Mouse (Mus musculus) limb, embryonic 12.5 days (tissue): Measurements from ENCODE around the gene Col8a1. TPM values are rescaled to one million over a fixed set of nuclear protein-coding genes. Genes with fewer than 3 reads are reported as not detected.

ENCODE experiments used
- ATAC-seq: fragments of 200-750 bp; cut with Nextera tagmentation; 2 replicates; pipeline ENCODE4 v1.8.0; 2017; ENCODE audit warnings: low read depth, moderate TSS enrichment; ENCODE audit not compliant: insufficient number of reproducible peaks, insufficient read depth, low FRiP score, low TSS enrichment
- H3K27ac ChIP-seq: fragments of 300-500 bp; sonication (generic); 2 replicates; pipeline ENCODE4 v1.5.1; 2016; ENCODE audit warnings: mild to moderate bottlenecking, moderate library complexity
- H3K27me3 ChIP-seq: fragments of 300-500 bp; sonication (generic); 2 replicates; pipeline ENCODE4 v1.6.1; 2016; ENCODE audit warnings: mild to moderate bottlenecking, moderate library complexity
- H3K36me3 ChIP-seq: fragments of 300-500 bp; sonication (generic); 2 replicates; pipeline ENCODE4 v1.6.1; 2016; ENCODE audit warnings: mild to moderate bottlenecking, moderate library complexity
- H3K4me1 ChIP-seq: fragments of 300-500 bp; sonication (generic); replicated peaks from 2 replicates; pipeline ENCODE4 v1.6.1; 2016
- H3K4me2 ChIP-seq: fragments of 300-500 bp; sonication (generic); 2 replicates; pipeline ENCODE4 v1.6.1; 2016; ENCODE audit warnings: mild to moderate bottlenecking, moderate library complexity
- H3K4me3 ChIP-seq: fragments of 300-500 bp; sonication (generic); replicated peaks from 2 replicates; pipeline ENCODE4 v1.5.1; 2016; ENCODE audit warnings: mild to moderate bottlenecking
- H3K9ac ChIP-seq: fragments of 300-500 bp; sonication (generic); replicated peaks from 2 replicates; pipeline ENCODE4 v1.6.1; 2016; ENCODE audit warnings: mild to moderate bottlenecking, moderate library complexity
- H3K9me3 ChIP-seq: fragments of 300-500 bp; sonication (generic); 2 replicates; pipeline ENCODE4 v1.6.1; 2016; ENCODE audit warnings: mild to moderate bottlenecking, moderate library complexity
- WGBS: fragments of 180-500 bp; shearing (Covaris S2); methylation state at CpG from one replicate; pipeline ENCODE4 v1.1.7; 2016; 5-methylcytosine and 5-hydroxymethylcytosine counted together
- polyA plus RNA-seq: library from polyadenylated mRNA; unstranded; fragments of >200 nt; fragmentation: Nextera tagmentation; extraction: Ambion mirVana; gene quantifications from 2 replicates; pipeline ENCODE4 v1.2.1, GENCODE M21; 2016

The Col8a1 gene
- polyA plus RNA-seq, 1 experiment from 2014 or later, result 8.3 TPM

- H3K9ac ChIP-seq, result no peak overlapping the region
- H3K9me3 ChIP-seq, result no peaks in the 10 kb centered on the region
- H3K4me2 ChIP-seq, result no peak overlapping the region
- H3K4me1 ChIP-seq, result peaks cover 18% of the 10 kb centered on the region
- 62% methylated on average over 2 of the region's 2 CpGs for WGBS
- no peaks in the 10 kb centered on the region for H3K36me3 ChIP-seq
- ATAC-seq, result no peak
- H3K4me3 ChIP-seq, result no peak overlapping the region
- H3K27me3 ChIP-seq, result no peaks in the 10 kb centered on the region
- H3K27ac ChIP-seq, result no peak overlapping the region
These were observed 82.3 kb downstream of the Col8a1 start for GRCm38 (mm10) chr16:57672251-57672650.

DNA sequence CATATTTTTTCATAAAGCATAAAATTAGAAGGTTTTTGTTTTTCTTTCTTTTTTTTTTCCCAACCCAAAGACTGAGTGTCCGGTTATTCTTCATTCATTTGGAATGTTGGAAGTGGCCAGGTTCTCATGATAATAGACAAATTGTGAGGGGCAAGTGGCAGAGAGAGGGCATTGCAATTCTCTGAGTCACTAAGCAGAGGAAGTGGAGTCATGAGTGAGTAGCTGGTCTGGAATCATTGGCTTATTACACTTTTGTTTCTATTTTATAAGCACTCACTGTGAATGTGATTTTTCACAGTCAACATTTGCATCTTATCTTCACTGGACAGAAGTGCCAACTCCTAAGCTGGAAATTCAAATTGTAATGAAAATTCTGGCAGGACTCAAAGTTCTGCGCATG, 82.9 kb downstream of the Col8a1 start:
- WGBS, result 90% methylated on average over 2 of the region's 2 CpGs
- H3K4me3 ChIP-seq, result no peak overlapping the region
- no peak overlapping the region for H3K27ac ChIP-seq
- H3K27me3 ChIP-seq, result no peaks in the 10 kb centered on the region
- no peak for ATAC-seq
- H3K9me3 ChIP-seq, result no peaks in the 10 kb centered on the region
- H3K4me1 ChIP-seq, result peaks cover 13% of the 10 kb centered on the region
- no peak overlapping the region for H3K4me2 ChIP-seq
- no peak overlapping the region for H3K9ac ChIP-seq
- H3K36me3 ChIP-seq, result no peaks in the 10 kb centered on the region

GRCm38 (mm10) chr16:57669348-57669747, 85.2 kb downstream of the Col8a1 start:
- Histone ChIP-seq H3K4me2 (no peak overlapping the region), H3K36me3 (no peaks in the 10 kb centered on the region), H3K27me3 (no peaks in the 10 kb centered on the region), H3K9ac (no peak overlapping the region), H3K4me1 (peaks cover 7% of the 10 kb centered on the region; the same call in 1 of the 2 replicates), H3K27ac (no peak overlapping the region), H3K9me3 (no peaks in the 10 kb centered on the region), H3K4me3 (no peak overlapping the region)
- no peak for ATAC-seq
- 13% methylated on average over 3 of the region's 3 CpGs for WGBS

- no peaks in the 10 kb centered on the region for H3K36me3 ChIP-seq
- H3K4me1 ChIP-seq, result 0 out of 2 replicates have a peak, but pooled peaks cover 3% of the 10 kb centered on the region
- H3K4me2 ChIP-seq, result no peak overlapping the region
- ATAC-seq, result no peak
- H3K9me3 ChIP-seq, result no peaks in the 10 kb centered on the region
- no peak overlapping the region for H3K4me3 ChIP-seq
- H3K27ac ChIP-seq, result no peak overlapping the region
- H3K9ac ChIP-seq, result no peak overlapping the region
- no peaks in the 10 kb centered on the region for H3K27me3 ChIP-seq
- 47% methylated on average over 3 of the region's 3 CpGs for WGBS
These were observed 91.9 kb downstream of the Col8a1 start for GRCm38 (mm10) chr16:57662661-57663060.

DNA sequence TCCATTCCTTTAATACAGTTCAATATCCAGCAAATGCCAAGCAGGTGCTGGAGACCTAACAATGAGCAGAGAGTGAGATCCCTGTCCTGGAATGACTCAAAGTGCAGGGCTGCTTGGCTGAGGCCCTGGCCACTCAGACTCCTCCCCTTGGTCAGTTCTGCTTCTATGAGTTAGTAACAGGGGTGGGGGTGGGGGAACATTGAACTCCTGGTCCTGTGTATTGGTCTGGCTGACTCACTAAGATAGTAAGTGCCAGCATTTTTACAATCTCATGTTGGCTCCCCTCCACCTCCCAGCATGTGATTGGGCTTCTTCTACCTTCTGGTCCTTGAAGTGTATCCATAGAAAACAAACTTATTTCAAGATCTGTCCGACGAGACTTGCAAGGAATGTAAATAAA, 104.6 kb downstream of the Col8a1 start:
- no peaks in the 10 kb centered on the region for H3K36me3 ChIP-seq
- H3K4me3 ChIP-seq, result no peak overlapping the region
- peaks cover 12% of the 10 kb centered on the region for H3K4me1 ChIP-seq
- WGBS, result 79% methylated on average over 2 of the region's 2 CpGs
- no peak overlapping the region for H3K4me2 ChIP-seq
- no peak overlapping the region for H3K27ac ChIP-seq
- no peak overlapping the region for H3K9ac ChIP-seq
- no peaks in the 10 kb centered on the region for H3K27me3 ChIP-seq
- H3K9me3 ChIP-seq, result no peaks in the 10 kb centered on the region
- no peak for ATAC-seq

GRCm38 (mm10) chr16:57641346-57641885, 113.1 kb downstream of the Col8a1 start:
- no peak overlapping the region for H3K9ac ChIP-seq

DNA sequence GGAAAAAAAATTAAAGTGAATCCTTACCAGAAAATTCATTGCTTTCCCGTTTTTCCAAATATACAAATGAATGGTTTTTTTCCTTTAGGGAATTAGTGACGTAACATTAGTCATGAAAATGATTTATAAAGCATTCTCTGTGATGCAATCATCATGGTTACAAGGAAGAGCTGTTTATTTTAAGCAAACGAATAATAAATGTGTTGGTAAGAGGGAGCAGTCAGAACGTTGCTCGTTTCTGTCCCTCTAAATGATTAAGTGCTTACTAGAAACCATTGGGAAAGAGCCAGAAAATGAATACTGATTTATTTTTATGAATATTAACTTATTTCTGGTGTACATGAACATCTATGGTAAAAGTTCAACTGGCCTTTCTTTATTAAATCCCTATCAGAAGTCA, 119.8 kb downstream of the Col8a1 start:
- no peak overlapping the region for H3K4me3 ChIP-seq
- no peaks in the 10 kb centered on the region for H3K36me3 ChIP-seq
- no peak overlapping the region for H3K27ac ChIP-seq
- H3K27me3 ChIP-seq, result no peaks in the 10 kb centered on the region
- H3K4me2 ChIP-seq, result no peak overlapping the region
- no peak for ATAC-seq
- 61% methylated on average over 5 of the region's 5 CpGs for WGBS
- H3K9ac ChIP-seq, result no peak overlapping the region
- no peaks in the 10 kb centered on the region for H3K9me3 ChIP-seq
- H3K4me1 ChIP-seq, result no peaks in the 10 kb centered on the region

More at GRCm38 (mm10) chr16:57641346-57641885, 113.1 kb downstream of the Col8a1 start:
- no peaks in the 10 kb centered on the region for H3K36me3 ChIP-seq
- H3K27ac ChIP-seq, result no peak overlapping the region
- no peaks in the 10 kb centered on the region for H3K4me1 ChIP-seq
- H3K27me3 ChIP-seq, result no peaks in the 10 kb centered on the region
- WGBS, result 64% methylated on average over 10 of the region's 10 CpGs
- no peak for ATAC-seq
- H3K4me2 ChIP-seq, result no peak overlapping the region
- H3K4me3 ChIP-seq, result no peak overlapping the region
- H3K9me3 ChIP-seq, result no peaks in the 10 kb centered on the region

DNA sequence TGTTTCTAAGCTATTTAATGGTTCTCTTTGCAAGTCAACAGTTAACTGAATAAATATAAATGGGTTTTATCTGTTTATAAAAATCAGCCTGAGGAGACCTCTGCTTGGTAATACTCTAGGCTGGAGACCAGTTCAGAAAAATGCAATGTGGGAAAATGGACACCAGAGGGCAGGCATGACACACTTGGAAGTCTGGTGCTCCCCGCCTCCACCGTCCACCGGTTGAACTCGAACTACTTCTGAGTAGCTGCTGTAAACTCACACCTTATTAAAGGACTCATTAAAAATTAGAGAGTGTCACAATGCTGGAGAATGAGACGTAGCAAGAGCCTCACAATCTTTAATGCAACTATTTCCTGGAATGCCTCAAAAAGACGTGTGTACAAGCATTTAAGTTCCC, 120.3 kb downstream of the Col8a1 start:
- no peak overlapping the region for H3K4me2 ChIP-seq
- no peaks in the 10 kb centered on the region for H3K9me3 ChIP-seq
- no peaks in the 10 kb centered on the region for H3K36me3 ChIP-seq
- no peak overlapping the region for H3K4me3 ChIP-seq
- H3K27me3 ChIP-seq, result no peaks in the 10 kb centered on the region
- no peak overlapping the region for H3K9ac ChIP-seq
- 6% methylated on average over 6 of the region's 6 CpGs for WGBS
- H3K27ac ChIP-seq, result no peak overlapping the region
- no peaks in the 10 kb centered on the region for H3K4me1 ChIP-seq
- peak; percentile 56; the same call in 1 of the 2 replicates for ATAC-seq

DNA sequence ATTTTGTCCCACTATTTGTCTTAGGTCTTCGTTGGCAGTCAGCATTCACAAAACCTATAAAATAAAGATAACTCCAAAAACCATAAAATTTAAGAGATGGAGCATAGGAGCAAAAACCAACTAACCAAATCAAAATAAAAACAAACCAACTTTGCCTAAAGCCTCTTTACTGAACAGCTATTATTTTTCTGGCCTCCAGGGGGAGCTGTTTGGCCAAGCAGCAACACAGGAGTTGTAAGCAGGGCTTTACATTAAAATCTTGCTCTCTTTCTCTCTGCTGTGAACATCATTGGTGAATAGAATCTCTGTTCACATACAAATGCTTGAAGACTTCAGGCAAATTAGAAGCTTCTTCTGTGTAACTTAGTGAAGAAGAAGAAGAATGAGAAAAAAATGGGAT, 142.8 kb downstream of the Col8a1 start:
- Histone ChIP-seq H3K4me3 (no peak overlapping the region), H3K27me3 (no peaks in the 10 kb centered on the region), H3K27ac (no peak overlapping the region), H3K9ac (no peak overlapping the region), H3K4me2 (no peak overlapping the region), H3K9me3 (no peaks in the 10 kb centered on the region), H3K36me3 (no peaks in the 10 kb centered on the region), H3K4me1 (peaks cover 4% of the 10 kb centered on the region)
- whole genome bisulfite sequencing, result 9% methylated on average over 1 of the region's 1 CpGs
- ATAC-seq, result no peak

DNA sequence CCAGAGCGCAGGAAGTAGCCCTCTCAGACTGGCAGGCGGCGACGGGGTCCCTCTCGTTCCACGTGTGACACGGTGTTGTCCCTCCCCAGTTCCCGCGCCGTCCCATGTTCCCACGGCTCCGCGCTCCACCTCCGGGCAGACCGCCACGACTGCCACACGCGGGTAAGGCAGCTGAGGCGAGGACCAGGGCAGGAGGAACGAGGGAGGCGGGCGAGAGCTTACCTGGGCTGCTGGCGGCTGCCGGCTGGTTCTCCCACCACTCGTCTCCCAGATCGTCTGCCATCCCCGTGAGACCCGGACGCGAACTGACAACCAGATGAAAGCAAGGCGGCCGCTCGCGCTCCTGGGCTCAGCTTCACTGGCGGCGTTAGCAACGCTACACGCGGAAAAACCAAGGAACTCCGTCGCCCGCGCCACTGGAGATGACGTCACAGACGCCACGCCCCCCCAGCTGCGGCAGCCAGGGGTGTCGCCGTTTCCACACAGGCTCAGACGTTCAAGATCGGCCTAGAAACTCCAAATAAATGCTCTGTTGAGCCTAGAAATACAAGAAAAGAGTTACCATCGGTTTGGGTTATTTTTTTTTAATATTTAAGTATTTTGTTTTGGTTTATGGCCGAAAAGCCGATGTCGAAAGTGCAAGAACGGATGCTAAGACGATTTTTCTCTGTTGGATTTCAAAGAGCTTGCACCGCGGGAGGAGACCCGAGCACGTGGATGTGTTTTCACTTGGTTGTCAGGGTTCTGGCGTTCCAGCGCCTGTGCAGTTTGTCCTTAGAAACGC, 147.9 kb downstream of the Col8a1 start, which contains the start of gene Cmss1:
Cmss1 (minus strand) TSS at position 421 of the 784 bp plus-strand sequence.
- under 1% methylated on average over 64 of the region's 64 CpGs for WGBS
- Histone ChIP-seq H3K4me3 (peak within 1 kb of the TSS; percentile 93), H3K4me2 (peak within 1 kb of the TSS; percentile 83), H3K27ac (0 out of 2 replicates have a peak within 1 kb of the TSS, but pooled peaks have one; percentile 66), H3K27me3 (no peaks in the 10 kb centered on the region), H3K4me1 (peaks cover 7% of the 10 kb centered on the region), H3K9me3 (no peaks in the 10 kb centered on the region), H3K36me3 (no peaks in the 10 kb centered on the region), H3K9ac (peak within 1 kb of the TSS; percentile 69)
- peak; percentile 82 for ATAC-seq

GRCm38 (mm10) chr16:57601031-57601430, 153.5 kb downstream of the Col8a1 start:
- Histone ChIP-seq H3K27me3 (no peaks in the 10 kb centered on the region), H3K9me3 (no peaks in the 10 kb centered on the region), H3K4me1 (peaks cover 3% of the 10 kb centered on the region; the same call in 1 of the 2 replicates), H3K9ac (no peak overlapping the region), H3K4me2 (no peak overlapping the region), H3K4me3 (no peak overlapping the region), H3K36me3 (no peaks in the 10 kb centered on the region), H3K27ac (no peak overlapping the region)
- no peak for ATAC-seq
